Mouse (Mus musculus) lung, adult 2 months (tissue): Measurements from ENCODE around the gene Gmnn. TPM values are rescaled to one million over a fixed set of nuclear protein-coding genes. Genes with fewer than 3 reads are reported as not detected.

ENCODE experiments used
- DNase-seq: peaks from one replicate; pipeline ENCODE4 v3.0.0; 2022
- H3K4me1 ChIP-seq: fragments of 200-500 bp; 2 replicates; pipeline ENCODE4 v1.6.1; 2011; ENCODE audit warnings: low read length; ENCODE audit not compliant: control insufficient read depth, insufficient read depth
- H3K4me3 ChIP-seq: fragments of 200-500 bp; replicated peaks from 2 replicates; pipeline ENCODE3; 2011; ENCODE audit warnings: low read depth, mild to moderate bottlenecking, control low read depth, low read length; ENCODE audit errors: extremely low read depth
- CTCF ChIP-seq: fragments of 200-500 bp; IDR thresholded peaks from 2 replicates; pipeline ENCODE4 v1.5.1; 2011; ENCODE audit warnings: mild to moderate bottlenecking, low read length, control low read depth; ENCODE audit not compliant: insufficient read depth
- POLR2A ChIP-seq: fragments of 200-500 bp; IDR thresholded peaks from 2 replicates; pipeline ENCODE4 v1.6.1; 2011; ENCODE audit warnings: low read depth, mild to moderate bottlenecking, control low read depth, low read length, borderline replicate concordance; ENCODE audit errors: extremely low read depth
- WGBS: fragments of 180-500 bp; shearing (Covaris S2); methylation state at CpG from one replicate; pipeline ENCODE4 v1.1.7; 2018; 5-methylcytosine and 5-hydroxymethylcytosine counted together
- polyA plus RNA-seq: library from polyadenylated mRNA; depleted of rRNA; stranded (reverse); fragments of >200 nt; gene quantifications from 2 replicates; pipeline ENCODE4 v1.2.3, GENCODE M21; 2012; rRNA removed

Gene Gmnn
- polyA plus RNA-seq, 1 experiment: 3.2 TPM

DNA sequence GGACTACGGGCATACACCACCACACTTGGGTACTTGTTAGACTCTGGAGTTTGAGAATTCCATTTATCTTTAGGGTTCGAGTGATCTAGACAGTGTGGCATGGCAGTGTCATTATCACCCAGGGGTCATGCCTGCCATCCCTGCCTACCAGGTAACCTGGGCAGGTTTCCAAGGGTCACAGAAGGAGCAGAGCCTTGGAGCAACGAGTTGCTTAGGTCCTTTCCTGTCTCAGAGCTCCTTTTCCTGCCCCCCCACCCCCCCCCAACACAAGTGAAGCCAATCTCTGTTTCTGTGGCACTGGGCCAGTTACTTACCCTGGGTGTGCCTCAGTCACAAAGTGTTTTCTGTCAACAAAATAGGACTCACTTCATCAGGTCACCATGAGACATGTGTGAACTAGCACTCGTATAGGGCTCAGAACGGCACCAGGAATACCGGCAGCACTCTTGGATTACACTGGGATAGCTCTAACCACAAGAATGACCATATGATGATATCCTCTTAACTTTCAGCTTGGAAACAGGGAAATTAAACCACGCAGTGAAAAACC is 49.1 kb downstream of the Gmnn start:
- 34% methylated on average over 7 of the region's 7 CpGs for WGBS
- H3K4me3 ChIP-seq: no peak overlapping the region
- TF ChIP-seq CTCF (no peak), POLR2A (no peak)
- no peak for DNase-seq
- H3K4me1 ChIP-seq: peaks cover 7% of the 10 kb centered on the region

DNA sequence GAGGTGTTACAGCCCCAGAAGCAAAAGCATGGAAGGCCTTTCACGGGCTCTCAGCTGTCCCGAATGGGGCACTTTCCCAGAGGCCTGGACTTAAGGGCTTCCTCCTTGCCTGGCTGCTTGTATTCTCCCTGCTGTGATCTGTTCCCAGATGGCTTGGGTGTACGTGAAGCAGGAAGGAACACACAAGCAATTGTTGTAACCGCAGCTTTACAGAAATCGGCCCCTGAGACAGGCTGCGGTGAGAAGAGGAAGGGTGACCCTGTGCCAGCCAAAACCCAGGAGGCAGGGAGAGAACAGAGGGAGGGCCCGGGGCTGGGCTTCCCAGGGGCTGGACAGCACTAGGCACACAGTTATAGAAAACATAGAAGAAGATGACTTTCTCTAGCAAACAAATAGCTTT is 50.8 kb downstream of the Gmnn start:
- no peak for DNase-seq
- 30% methylated on average over 7 of the region's 7 CpGs for WGBS
- no peak for TF ChIP-seq CTCF
- TF ChIP-seq POLR2A: no peak
- H3K4me3 ChIP-seq: no peak overlapping the region
- peaks cover 5% of the 10 kb centered on the region for H3K4me1 ChIP-seq

DNA sequence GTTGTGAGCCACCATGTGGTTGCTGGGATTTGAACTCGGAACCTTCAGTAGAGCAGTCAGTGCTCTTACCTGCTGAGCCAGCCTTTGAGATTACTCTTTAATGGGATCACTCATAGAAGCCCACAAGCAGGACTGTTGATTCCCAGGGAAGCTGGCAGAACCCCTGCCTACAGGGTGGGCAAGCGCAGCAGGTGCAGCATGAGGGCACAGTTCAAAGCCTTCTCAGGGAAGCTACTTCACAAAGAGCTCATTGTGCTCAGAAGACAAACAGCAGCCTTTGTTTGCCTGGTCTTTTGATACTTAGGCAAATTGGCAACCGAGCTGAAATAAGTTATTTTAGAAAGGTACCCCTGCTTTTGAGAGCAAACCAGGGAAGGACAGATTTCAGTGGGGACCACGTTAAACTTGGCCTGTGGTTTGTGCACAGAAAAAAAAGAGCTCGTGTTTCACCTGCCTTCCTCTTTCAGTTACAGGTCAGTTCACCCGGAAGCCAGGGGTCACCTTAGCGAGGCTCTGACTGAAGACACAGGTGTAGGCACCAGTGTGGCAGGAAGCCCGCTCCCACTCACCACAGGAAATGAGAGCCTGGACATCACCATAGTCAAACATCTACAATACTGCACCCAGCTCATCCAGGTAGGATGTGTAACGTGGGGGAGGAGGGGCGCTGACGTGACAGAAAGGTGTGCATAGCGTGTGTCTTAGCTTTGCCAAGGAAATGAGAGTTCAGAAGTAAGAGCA is 51.9 kb downstream of the Gmnn start:
- H3K4me3 ChIP-seq: no peak overlapping the region
- no peak for TF ChIP-seq POLR2A
- no peak for TF ChIP-seq CTCF
- H3K4me1 ChIP-seq: no peaks in the 10 kb centered on the region; the same call in 1 of the 2 replicates
- DNase-seq: no peak
- WGBS: 70% methylated on average over 12 of the region's 12 CpGs

DNA sequence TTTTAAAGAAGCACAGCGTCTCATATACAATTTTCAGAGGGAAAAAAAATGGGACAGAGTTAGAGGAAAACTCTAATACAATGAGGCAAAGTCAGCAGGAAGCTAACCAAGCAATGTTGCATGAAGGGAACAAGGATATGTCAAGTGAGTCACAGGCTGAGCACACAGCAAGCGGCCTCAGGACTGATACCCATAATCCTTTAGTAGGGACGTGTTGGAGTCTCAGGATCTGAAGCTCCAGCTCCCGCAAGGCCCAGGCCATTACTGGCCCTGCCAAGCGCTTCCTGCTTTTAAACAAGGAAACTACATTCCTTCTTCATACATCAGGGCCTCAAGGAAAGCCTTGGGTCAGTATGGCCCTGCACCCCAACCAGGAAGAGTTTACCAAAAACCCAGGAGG is 59.6 kb downstream of the Gmnn start:
- no peaks in the 10 kb centered on the region for H3K4me1 ChIP-seq
- no peak for DNase-seq
- no peak overlapping the region for H3K4me3 ChIP-seq
- WGBS: 79% methylated on average over 5 of the region's 5 CpGs
- TF ChIP-seq CTCF (no peak), POLR2A (no peak)

Other genes starting within 250 kb of the Gmnn start
- 5.3 and 8.8 TPM in 2 replicates for gene Ripor2, start 179.7 kb downstream of the Gmnn start, polyA plus RNA-seq
- not detected in 2 replicates for gene Armh2, start 20.7 kb downstream of the Gmnn start, polyA plus RNA-seq
- gene BC005537, start 39.7 kb upstream of the Gmnn start, polyA plus RNA-seq: 27.0 and 34.5 TPM in 2 replicates
- 32.3 and 32.6 TPM in 2 replicates for gene Acot13, start 69.6 kb upstream of the Gmnn start, polyA plus RNA-seq
- gene Tdp2, start 69.8 kb upstream of the Gmnn start, polyA plus RNA-seq: 8.9 and 12.7 TPM in 2 replicates
- gene D130043K22Rik, start 83.2 kb upstream of the Gmnn start, polyA plus RNA-seq: 0.71 and 0.86 TPM in 2 replicates
- 3.8 TPM in 2 replicates for gene Aldh5a1, start 175.7 kb upstream of the Gmnn start, polyA plus RNA-seq
- gene Gpld1, start 181.2 kb upstream of the Gmnn start, polyA plus RNA-seq: 1.8 and 9.0 TPM in 2 replicates